Mouse (Mus musculus) naive thymus-derived CD4-positive, alpha-beta T cell, adult 2 months (primary cell): ENCODE data around the gene Fbxw4.

Experiments used
- DNase-seq: peaks from one replicate; pipeline ENCODE4 v3.0.0-alpha.2; 2011; ENCODE audit warnings: low read depth

Gene Fbxw4

DNA sequence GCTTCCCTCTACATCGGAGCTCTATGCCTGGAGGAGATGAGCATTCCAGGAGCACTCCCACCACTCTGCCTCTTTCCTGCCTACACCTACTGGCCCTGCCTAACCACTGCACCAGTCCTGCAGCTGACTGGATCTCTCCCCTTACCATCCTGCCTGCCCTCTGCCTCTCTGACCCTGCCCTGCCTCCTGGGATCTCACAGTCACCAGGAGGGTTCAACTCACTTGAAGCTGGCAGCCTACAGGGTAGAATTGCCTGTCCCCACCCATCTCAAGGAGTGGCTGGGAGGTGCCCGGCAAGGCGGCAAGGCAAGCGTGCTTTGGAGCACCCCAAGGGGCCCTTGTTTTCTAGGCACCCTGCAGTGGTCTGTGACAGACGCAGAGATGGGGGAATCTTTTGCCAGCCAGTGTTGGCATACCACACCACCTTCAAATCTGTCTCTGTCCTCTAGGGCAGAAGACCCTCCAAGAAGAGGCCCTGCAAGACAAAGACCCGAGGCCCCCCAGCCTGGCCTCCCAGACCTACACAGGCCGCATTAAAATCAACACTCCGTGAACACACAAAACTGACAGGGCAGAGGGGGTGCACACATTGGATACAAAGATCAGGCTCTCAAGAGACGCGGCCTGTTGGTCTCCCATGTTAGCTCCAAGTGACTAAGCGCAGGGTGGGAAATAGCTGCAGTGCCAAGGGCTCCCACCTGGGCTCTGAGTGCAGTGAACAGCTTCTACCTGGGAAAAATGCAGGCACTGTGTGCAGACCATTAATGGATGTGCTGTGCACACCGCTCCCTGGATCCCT lies 44.5 kb downstream of the Fbxw4 start:
- DNase-seq, result no peak

DNA sequence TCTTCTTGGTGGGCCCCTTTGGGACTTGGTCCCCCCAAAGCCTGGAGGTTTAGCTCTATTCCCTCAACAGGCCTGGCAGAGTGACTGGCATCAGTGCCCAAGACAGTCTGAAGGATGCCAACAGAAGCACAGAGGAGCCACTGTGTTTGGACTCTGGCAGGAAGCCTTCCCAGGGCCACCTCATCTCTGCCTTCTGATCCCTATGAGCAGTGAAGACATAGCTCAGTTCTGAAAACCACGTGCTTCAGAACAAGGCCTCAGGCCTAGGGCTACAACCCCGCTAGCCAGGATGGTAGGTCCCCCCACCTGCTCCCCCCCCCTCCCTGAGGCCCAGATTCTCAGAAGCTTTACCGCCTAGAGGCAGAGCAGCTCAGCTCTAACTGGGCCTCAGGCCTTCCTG lies 45.2 kb downstream of the Fbxw4 start:
- DNase-seq, result no peak

DNA sequence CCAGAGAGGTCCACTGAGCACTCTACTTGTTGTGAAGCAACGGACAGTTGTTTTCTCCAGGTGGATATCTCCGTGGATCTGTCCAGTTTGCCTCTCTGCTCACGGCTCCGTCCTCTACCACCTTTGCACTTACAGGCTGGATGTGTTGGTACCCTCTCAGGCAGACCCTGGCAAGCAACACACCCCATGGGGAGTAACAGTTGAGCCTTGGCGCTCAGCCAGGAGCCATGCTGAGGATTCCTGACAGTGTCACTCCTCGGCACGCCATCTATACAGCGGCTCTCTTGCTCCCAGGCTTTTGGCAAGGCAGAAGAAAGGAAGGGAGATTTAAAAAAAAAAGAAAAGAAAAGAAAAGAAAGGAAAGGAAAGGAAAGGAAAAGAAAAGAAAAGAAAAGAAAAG lies 45.7 kb downstream of the Fbxw4 start:
- DNase-seq, result no peak

DNA sequence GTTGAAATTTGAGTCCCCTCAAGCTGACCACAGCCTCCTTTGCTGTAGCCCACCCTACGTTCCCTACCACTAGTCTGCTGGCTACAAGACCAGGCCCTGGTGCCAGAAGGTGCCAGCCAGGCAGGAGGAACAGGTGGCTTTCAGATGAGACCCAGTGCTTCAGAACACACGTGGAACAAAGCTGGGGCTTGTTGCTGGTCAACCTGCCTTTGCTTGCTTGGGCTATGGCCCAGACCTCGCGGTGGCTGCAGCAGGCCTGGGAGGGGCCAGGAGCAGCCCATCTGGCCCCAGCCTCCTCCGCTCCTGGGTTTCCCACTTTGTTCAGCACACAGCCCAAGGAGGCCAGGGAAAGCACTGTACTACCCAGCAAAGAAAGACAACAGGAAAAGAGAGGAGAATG lies 49.3 kb downstream of the Fbxw4 start:
- DNase-seq, result no peak

DNA sequence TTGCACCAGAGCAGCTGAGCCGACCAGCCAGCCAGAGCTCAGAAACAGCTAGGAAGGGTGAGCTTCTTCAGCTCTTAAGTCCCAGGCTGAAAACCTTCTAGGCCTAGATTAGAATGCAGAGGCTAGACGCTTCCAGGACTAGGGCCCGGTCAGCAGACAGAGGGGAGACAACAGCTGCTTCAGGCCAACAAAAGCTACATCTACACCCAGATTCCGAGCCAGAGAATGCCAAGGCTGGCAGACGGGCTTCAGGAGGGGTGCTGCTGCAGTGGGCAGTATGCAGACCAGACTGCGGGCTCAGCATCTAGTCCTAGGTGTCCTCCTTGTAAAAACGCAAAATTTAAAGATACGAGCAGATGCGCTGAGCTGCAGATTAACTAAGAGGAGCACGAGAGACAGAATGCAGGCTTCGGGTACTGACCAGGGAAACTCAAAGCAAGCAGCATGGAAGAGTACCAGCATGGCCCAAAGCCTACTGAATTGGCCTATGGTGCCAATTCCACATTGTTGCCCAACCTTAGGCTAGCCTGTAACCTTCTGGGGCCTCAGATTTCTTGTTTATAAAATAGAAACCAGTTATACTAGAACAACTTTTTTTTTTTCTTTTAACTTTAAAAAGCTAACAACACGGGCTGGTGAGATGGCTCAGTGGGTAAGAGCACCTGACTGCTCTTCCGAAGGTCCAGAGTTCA lies 51.3 kb downstream of the Fbxw4 start:
- DNase-seq, result no peak

DNA sequence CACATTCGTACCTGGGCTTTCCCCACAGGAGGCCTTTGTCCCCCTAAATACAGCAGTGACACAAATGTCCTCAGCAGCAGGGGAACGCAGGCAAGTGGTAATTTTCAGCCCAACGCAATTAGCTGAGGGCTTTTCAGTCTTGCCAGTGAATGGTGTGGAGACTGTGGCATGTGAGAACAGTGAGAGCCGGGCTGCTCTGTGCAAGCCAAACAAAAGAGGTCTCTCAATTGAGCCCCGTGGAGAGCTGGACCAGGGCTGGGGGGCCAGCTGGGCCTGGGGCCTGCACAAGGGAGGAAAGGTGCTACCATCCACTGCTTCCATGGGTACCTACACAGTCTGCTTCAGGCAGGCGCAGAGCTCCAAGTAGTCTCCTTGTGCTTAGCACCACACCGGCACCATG lies 52.6 kb downstream of the Fbxw4 start:
- no peak for DNase-seq

DNA sequence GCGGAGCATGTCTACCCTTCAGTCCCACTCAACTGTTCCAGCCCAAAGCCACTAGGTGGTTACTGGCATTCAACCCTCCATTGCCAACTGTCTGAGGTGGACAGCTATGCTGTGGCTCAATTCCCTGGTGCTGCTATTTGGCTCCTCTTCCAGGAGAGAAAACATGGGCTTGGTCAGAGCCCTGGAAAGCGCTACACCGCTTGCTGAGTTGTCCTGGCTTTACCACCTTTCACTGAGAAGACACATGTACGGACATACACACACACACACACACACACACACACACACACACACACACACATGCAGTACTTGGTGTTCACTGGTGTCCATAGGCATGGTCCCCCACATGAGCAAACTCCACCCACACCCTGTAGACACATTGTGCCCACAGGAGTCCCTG lies 53.4 kb downstream of the Fbxw4 start:
- DNase-seq, result no peak

- no peak for DNase-seq
Measured at GRCm38 (mm10) chr19:45602606-45603005, 57.5 kb downstream of the Fbxw4 start.

- DNase-seq, result no peak
Measured at GRCm38 (mm10) chr19:45597106-45597505, 63.0 kb downstream of the Fbxw4 start.

GRCm38 (mm10) chr19:45596434-45596833 lies 63.7 kb downstream of the Fbxw4 start:
- no peak for DNase-seq

GRCm38 (mm10) chr19:45596019-45596418 lies 64.1 kb downstream of the Fbxw4 start:
- DNase-seq, result no peak

DNA sequence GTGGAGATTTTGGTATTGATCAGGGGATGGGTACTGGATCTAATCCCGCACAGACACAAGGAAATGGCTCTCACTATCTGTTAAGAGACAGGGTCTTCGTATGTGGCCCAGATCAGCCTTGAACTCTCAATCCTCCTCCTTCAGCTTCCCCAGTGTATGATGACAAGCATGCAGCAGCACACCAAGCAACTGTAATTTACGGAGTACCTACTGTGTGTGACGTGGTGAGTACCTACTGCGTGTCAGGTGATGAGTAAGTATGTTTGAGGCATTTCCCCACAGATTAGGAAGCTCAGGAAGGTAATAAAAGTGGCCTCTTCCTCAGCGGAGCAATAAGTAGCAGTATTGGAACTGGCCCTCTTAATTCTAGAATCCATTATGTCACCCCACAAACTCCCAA lies 64.6 kb downstream of the Fbxw4 start:
- DNase-seq, result no peak

DNA sequence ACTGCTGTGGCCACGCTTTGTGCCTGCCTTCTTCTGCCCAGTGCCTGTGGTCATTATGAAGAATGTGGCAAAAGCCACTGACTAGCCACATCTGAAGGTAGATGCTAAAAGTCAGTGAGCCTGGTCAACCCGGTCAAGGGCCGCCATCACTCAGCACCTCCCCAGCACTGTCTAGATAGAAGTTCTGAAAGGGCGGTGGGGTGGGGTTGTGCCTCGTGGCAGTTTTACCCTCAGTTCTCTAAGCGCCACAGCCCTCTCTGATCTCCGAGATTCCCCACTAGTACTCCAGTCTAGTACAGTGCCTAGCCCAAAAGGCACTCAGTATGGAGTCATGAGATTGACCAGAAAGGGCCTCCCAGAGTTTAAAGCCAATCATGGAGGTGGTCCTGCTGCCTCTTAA lies 66.0 kb downstream of the Fbxw4 start:
- no peak for DNase-seq

DNA sequence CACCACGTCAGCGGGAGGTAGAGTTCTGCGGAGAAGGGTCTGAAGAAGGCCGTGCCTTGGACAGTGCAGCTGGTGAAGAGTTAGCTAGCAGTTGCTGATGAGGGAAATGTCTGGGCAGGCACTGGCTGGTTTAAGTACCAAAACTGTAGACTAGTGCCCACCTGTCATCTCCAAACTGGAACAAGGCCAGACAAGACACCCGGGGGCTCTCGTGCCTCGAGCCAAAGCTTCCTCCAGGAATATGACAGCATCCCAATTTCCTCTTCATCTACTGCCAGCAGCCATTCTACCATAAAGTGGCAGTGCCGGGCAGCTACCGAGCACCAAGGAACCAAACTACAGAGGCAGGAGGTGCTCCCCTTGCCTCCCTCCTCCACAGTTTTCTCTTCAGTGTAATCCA lies 67.2 kb downstream of the Fbxw4 start:
- DNase-seq, result no peak

GRCm38 (mm10) chr19:45591704-45592103 lies 68.4 kb downstream of the Fbxw4 start:
- DNase-seq, result no peak

DNA sequence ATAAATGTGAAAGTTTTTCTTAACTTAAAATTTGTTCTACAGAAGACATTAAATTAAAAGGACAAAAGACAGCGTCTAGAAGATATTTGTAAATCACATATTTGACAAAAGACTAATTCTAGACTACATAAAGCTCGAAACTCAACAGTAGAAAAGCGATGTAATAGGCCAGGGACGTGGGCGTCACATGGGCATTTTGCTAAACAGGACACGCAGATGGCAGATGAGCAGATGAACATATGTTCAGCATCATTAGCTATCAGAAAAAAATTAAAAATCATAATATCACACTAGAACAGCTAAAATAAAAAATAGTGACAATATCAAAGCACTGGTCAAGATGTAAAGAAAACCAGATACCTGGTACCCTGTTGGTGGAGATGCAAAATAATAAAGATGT lies 70.4 kb downstream of the Fbxw4 start:
- no peak for DNase-seq

DNA sequence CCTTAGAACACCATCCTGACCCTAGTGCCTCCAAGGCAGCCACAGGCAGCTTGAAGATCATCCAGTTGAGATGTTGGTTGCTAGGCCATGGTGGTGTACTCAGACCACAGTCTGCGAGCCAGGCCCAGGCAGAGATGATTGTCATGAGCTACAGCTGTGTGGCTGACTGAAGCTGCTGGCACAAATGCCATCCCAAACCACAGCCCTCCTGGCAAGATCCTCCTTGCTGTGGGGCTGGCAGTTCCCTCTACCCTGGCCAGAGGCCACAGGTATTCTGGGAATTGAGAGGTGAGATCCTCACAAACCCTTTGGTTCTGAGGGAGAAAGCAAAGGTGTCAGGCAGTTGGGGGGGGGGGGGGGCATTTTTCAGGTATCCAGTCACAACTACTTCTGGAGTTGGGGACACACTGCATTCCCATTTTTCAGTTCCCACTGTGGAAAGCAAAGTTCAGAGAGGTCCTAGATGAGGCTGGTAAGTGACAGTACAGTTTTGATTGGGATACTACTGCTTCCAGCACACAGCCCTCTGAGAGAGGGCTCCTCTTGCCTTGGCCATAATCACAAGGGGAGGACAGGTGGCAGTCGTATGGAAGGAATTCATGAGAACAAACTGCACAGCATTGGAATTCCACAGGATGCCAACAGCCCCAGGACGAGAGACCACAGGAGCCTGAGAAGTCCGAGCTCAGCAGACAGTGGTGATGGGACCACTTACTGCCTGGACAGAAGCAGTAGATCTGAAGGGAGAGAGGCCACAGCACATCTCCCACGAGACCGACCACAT lies 72.4 kb downstream of the Fbxw4 start:
- DNase-seq, result no peak

DNA sequence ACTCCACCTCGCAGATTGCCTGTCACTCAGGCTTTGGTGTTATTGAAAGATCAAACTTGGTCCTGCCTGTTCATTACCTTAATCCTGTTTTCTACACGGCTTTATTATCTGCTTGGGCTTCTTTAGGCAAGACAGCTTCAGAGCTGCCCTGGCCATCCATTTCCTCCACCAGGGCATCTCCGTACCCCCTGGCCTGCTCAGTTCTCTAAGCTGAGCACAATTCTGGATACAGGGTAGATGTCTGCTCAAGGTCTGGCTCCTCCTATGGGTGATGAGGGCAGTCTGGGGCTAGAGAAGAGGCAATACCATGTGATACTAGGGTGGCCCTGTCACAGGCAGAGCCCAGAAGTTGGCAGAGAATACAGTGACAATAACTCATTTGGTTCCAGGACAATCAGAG lies 73.3 kb downstream of the Fbxw4 start:
- DNase-seq, result no peak

- no peak for DNase-seq
Measured at GRCm38 (mm10) chr19:45584856-45585620, 75.1 kb downstream of the Fbxw4 start.

GRCm38 (mm10) chr19:45583136-45583535 lies 77.0 kb downstream of the Fbxw4 start:
- no peak for DNase-seq

- DNase-seq, result no peak
Measured at GRCm38 (mm10) chr19:45582161-45582560, 78.0 kb downstream of the Fbxw4 start.

- peak; percentile 67 for DNase-seq
Measured at GRCm38 (mm10) chr19:45581257-45581656, 78.9 kb downstream of the Fbxw4 start.
